Mouse (Mus musculus) heart, adult 10 weeks (tissue): ENCODE results near the gene Ttyh1. TPM values are rescaled to one million over a fixed set of nuclear protein-coding genes. Genes with fewer than 3 reads are reported as not detected.

Source experiments
- polyA plus RNA-seq: library from polyadenylated mRNA; stranded (reverse); fragments of 350-450 nt; fragmentation: Illumina TruSeq; extraction: RNeasy Lipid Tissue Mini Kit (QIAGEN cat#74804); gene quantifications from one replicate; pipeline ENCODE4 v1.2.3, GENCODE M21; 2014; ENCODE audit warnings: low read depth, low replicate concordance

Gene Ttyh1
- 1.2 TPM for polyA plus RNA-seq

DNA sequence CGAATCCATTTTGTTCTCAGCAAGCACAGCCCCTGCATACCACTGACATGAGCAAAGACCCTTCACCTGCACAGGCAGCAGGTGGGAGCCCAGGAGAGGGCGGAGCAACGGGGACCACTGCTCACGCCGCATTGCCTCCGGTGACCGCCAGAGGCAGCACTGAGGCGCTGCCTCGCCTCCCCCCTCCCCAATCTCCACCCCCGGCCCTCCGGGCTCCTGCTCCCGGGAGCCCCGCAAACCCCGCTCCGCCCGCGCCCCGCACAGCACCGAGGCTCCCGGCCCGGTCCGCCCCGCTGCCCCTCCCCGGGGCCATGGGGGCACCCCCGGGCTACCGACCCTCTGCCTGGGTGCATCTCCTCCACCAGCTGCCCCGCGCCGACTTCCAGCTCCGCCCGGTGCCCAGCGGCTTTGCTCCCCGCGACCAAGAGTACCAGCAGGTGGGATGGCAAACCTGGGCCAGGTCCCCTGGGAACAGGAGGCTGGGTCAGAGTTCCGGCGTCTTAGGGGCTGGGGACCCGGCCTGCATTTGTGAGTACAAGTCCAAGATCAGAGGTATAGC lies at the start of gene Ttyh1:
Gene Ttyh1, plus strand, starts transcription at position 65 of the 559 bp plus-strand sequence.

GRCm38 (mm10) chr7:4136771-4137531 lies 17.7 kb downstream of the Ttyh1 start, which contains the start of gene Leng8:
Leng8 (plus strand) TSS chr7:4137039.

GRCm38 (mm10) chr7:4150059-4150541 lies 30.9 kb downstream of the Ttyh1 start, which contains the start of gene Leng9:
Leng9 (minus strand) TSS chr7:4150374.

DNA sequence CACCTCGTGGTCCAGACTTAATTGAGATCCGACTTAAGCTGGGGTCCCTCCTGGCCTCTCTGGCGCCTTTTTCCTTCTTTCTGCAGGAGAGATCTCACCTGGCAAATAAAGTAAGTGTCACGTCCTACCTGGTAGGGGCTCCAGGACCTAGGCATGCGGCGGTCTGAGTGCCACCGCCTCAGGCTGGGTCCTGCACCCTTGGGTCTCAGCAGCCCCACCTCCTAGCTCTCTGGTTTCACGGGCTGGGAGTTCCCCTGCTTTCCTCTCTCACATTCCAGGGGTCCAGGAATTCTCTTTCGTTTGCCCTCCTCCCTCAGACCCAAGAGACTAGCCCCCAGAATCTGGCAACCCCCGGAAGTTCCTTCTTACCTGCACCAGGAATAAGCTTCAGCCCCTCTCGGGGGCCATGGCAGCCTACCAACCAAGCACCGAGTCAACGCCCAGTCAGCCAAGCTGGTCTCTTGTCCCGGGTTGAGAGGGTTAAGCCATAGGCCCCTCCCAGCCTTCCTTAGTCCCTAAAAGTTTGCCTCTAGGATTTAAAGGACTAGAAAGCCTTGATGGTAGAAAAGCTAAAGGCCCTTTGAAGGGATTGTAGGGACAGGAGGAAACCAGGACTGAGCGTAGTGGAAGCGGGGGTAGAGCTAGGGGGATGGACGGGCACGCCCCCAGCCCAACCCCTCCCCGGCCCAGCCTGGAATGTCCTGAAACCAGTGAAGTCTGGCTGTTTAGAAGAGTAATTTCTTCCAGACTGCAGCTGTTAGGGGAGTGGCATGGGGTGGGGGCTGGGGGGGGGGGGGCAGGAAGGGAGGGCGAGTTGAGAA lies 45.1 kb downstream of the Ttyh1 start, which contains the start of gene Cdc42ep5:
Gene Cdc42ep5, minus strand, starts transcription at position 771 of the 821 bp plus-strand sequence.

Other genes starting within 250 kb of the Ttyh1 start
- gene Gm14548, start 221.3 kb upstream of the Ttyh1 start, polyA plus RNA-seq = not detected
- 0.16 TPM for gene Lilra6, start 203.9 kb upstream of the Ttyh1 start, polyA plus RNA-seq
- 1.3 TPM for gene Lair1, start 56.2 kb upstream of the Ttyh1 start, polyA plus RNA-seq
- gene Leng8, start 17.6 kb downstream of the Ttyh1 start, polyA plus RNA-seq = 111 TPM
- 3.7 TPM for gene Leng9, start 31.0 kb downstream of the Ttyh1 start, polyA plus RNA-seq
- 6.4 TPM for gene Cdc42ep5, start 45.5 kb downstream of the Ttyh1 start, polyA plus RNA-seq
- 1.3 TPM for gene Lilra5, start 118.3 kb downstream of the Ttyh1 start, polyA plus RNA-seq
- 0.42 TPM for gene Ncr1, start 218.3 kb downstream of the Ttyh1 start, polyA plus RNA-seq